Mouse (Mus musculus): Measurements from ENCODE around the gene Slc8a1.

Slc8a1 gene

GRCm38 (mm10) chr17:81504040-81504439 lies 234.1 kb downstream of the Slc8a1 start:
- DNase-seq (ENCODE audit: low spot score): no peak

DNA sequence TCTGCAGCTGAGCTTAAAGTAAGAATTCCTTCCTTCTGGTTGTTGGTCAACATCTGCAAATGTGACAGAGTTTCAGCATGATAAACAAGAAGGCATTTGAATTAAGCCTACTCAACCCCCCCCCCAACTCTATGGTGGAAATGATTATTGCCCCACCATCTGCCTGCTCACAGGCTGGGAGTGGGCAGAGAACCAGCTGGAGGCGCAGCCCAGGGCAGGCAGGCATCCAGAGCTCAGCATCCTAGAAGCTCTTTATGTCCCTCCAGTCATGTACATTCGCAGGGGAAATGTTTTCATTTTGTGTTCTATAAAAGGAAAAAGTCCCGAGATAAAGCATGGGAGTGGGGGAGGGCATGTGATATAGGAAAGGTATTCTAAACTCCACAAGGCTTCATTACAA lies 235.4 kb downstream of the Slc8a1 start:
- no peak for DNase-seq (ENCODE audit: low spot score)

- no peak for DNase-seq (ENCODE audit: low spot score)
Observed at GRCm38 (mm10) chr17:81500686-81501407, 237.3 kb downstream of the Slc8a1 start.

DNA sequence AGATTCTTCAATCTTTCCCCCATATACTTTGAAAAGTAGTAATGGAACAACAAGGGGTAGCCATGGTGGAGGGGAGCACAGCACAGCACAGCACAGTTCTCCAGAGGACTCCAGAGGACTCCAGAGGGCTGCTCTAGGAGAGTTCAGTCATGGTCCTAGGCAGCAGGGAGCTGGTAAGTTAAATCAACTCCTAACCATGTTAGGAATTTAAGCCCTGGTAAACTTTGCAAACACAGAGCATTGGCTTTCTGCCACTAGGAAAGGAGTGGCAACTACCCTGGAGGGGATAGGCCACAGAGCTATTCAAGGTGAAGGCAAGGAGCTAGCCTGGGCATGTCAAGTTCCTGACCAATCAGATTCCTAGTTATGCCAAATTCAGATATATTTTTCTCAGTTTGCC lies 240.3 kb downstream of the Slc8a1 start:
- DNase-seq (ENCODE audit: low spot score): no peak

GRCm38 (mm10) chr17:81496616-81497015 lies 241.6 kb downstream of the Slc8a1 start:
- no peak for DNase-seq (ENCODE audit: low spot score)

DNA sequence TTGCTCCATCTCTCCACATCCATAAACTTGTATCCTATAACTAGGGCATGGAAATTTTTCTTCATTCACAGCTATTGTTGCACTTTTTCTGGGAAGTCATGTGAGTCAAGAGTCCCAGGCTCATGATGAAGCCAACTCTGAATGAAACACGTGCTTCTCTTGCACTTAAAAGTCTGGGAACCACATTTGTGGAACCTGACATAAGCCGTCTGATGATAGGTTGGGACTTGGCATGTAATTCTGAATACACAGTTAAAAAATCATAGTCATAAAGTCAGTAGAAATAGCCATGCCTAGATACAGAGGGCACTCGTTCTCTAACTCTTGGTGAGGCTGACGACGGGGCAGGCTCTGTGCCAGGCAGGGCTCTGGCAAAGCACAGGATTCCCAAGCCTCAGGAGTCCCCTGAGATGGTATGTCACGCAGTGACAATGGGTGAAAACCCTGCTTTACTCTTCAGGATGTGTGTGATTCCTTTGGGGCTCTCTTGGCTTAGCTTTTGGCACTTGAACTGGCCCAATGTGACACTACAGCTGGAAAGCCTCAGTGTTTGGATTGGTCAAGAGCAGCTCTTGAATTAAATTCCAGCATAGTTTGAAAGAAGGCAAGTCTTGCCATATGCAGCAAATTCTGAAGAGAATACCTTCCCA lies 245.8 kb downstream of the Slc8a1 start:
- DNase-seq (ENCODE audit: low spot score): no peak

GRCm38 (mm10) chr17:81486388-81486787 lies 251.8 kb downstream of the Slc8a1 start:
- DNase-seq (ENCODE audit: low spot score): no peak

DNA sequence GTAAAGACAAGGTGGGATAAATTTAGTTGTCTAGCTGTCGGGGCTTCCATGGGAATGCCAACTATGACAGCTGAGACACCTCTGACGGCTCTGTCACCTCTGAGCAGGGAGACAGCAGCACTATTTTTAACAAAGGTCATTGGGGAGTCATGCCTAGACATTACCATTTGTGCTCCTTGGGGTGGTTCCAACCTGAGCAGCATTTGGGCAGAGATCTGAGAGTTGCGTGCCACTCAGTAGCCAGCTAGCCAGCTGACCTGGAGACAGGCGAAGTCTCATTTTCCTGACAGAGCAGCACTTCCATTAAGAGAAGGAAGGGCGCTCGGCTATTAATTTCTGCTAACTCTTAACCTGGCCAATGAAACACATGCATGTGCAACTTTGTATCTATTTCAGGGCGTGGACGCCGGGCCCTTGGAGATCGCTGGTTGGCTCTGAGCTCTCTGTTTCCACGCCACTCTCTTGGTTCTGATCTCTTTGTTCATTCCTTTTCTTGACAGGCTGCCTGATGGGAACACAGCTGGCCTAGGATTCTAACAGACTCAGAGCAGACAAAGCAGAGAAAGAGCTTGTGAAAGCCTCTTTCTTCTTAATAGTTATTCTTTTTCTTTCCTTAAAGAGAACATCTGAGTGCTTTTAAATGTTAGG lies 256.2 kb downstream of the Slc8a1 start:
- no peak for DNase-seq (ENCODE audit: low spot score)

DNA sequence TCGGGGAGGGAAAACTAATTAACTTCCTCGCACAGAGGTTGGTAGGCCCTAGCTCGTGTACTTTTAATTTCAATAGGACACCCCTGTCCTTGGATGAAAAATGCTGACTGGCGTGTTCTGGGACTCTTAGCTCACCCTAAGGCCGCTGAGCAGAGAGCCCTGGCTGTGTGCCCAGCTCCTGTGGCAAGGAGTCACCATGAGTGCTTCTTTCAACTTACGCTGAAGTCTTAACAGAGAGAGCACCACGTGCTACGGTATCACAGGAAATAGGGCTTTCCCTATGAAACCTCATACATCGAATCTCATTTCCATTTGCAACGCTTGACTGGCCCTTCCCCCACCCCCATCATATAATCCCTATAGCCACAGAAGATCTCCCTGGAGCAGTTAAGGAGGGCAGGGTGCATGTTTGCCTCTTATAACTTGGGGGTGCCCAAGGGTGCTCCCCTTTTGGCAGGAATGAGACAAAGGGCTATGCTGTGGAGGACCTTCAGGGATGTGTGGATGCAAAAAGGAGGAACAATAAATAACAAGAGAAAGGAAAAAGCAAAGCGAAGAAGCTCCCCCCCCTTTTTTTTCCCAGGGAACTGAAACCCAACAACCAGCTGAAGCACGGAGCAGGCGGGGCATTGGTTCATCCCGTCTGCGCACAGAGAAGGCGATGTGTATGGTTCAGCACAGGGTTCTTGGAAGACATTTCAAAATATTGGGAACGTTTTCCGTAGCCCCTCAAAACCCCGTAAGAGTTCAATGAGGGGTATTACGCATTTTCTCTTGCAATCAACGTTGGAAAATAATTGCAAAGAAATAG lies 257.6 kb downstream of the Slc8a1 start:
- peak; percentile 39 for DNase-seq (ENCODE audit: low spot score)

GRCm38 (mm10) chr17:81479807-81480206 lies 258.4 kb downstream of the Slc8a1 start:
- no peak for DNase-seq (ENCODE audit: low spot score)

GRCm38 (mm10) chr17:81477420-81477819 lies 260.8 kb downstream of the Slc8a1 start:
- DNase-seq (ENCODE audit: low spot score): no peak

- DNase-seq (ENCODE audit: low spot score): no peak
Observed at GRCm38 (mm10) chr17:81473363-81473762, 264.8 kb downstream of the Slc8a1 start.

DNA sequence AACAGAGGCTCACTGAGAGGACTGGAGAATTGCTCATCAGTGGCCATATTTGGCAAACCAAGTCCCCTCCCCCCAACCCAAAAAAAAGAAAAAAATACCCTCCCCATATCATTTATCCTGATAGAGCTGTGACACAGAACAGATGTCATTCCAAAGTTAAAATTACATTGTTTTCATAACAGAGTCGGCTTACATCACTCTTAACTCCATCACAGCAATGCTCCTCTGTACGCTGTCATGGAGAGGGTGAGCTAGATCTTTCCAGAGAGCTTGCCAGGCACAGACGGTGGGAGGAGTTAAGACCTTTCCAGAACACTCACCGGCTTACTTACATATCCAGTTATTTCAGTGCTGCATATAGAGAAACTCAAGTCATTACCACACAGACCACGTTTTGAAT lies 269.2 kb downstream of the Slc8a1 start:
- DNase-seq (ENCODE audit: low spot score): no peak

DNA sequence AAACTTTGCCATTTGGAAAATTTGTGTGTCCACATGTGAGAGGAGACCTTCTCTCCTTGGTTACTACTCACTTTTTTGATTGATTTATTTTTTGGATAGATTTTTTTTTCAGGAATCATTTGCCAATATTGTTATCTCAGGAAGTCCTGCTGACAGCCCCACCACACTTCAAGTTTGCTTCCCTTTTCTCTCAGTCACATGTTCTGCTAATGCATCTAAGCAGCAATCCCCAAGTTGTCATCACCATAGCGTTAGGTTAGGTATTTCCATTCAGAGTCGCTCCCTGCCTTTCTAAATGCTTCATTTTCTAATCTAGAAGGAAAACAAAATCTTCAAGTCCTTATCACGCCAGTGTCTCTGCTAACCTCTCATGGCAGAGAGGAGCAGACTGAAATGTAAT lies 278.8 kb downstream of the Slc8a1 start:
- no peak for DNase-seq (ENCODE audit: low spot score)

DNA sequence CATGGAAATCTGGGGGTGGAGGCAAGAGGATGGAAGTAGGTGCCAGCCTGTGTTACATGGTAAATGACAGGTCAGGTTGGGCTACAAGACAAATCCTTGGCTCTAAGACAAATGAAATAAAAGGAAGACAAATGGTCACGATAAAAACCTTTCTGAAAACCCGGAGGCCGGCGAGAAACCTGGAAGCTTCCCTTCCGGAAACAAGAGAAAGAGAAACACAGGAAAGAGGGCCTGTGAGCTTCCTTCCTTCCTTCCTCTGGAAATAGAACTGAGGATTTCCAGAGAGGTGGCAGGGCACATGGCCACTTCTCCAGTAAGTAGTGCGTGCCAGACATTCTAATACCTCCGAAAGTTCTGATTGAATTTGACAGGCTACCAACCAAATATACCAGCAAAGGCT lies 282.2 kb downstream of the Slc8a1 start:
- no peak for DNase-seq (ENCODE audit: low spot score)

- DNase-seq (ENCODE audit: low spot score): no peak
Observed at GRCm38 (mm10) chr17:81455269-81455668, 282.9 kb downstream of the Slc8a1 start.

DNA sequence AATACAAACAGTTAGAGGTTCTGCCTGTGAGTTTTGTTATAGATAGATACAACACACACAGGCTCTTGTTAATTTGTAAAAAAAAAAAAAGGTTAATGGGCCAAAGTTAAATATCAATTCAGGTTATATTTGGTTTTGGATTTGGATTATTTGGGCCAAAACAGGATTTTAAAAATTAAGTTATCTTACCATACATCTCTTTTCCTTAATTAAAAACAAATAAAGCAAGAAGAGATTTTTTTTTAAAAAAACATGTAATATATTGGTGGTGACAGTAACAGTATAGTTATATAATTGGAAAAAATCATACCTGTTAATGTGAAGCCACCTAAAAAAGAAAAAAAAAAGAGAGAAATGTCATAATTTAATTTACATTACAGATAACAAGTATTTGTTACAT lies 296.7 kb downstream of the Slc8a1 start, which contains the start of gene Gm11096:
Gm11096 (plus strand) TSS at position 301 of the 400 bp plus-strand sequence.
- DNase-seq (ENCODE audit: low spot score): no peak

GRCm38 (mm10) chr17:81433148-81433547 lies 305.0 kb downstream of the Slc8a1 start:
- no peak for DNase-seq (ENCODE audit: low spot score)

GRCm38 (mm10) chr17:81432733-81433132 lies 305.4 kb downstream of the Slc8a1 start:
- no peak for DNase-seq (ENCODE audit: low spot score)

GRCm38 (mm10) chr17:81427245-81427644 lies 310.9 kb downstream of the Slc8a1 start:
- no peak for DNase-seq (ENCODE audit: low spot score)

GRCm38 (mm10) chr17:81424256-81424912 lies 313.8 kb downstream of the Slc8a1 start:
- no peak for DNase-seq (ENCODE audit: low spot score)
